Mouse (Mus musculus): Measurements from ENCODE around the gene Tns1. TPM values are rescaled to one million over a fixed set of nuclear protein-coding genes. Genes with fewer than 3 reads are reported as not detected.

The Tns1 gene
- total RNA-seq, 1 experiment from 2014 or later = 7.6 TPM

DNA sequence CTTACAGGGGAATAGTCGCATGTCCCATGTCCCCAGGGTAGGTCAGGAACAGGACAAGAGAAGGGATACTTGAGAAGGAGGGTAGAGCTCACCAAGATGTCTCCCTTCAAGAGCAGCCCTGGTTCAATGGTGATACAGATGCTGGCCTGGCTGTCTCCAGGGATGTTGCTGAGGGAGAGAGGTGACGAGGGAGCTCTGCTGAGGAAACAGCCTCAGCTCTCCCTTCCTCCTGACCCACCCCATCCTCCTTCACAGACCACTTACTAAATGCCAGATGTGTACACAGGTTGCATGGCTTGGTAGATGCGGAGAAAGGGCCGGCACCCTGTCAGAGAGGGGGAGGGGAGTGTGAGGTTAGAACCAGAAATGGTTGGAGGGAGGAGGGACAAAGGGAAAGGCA, 138.6 kb downstream of the Tns1 start:
- ATAC-seq (ENCODE audit: extremely low read depth, insufficient number of reproducible peaks, low FRiP score, poor library complexity, severe bottlenecking) = peak; percentile 28; the same call in 1 of the 2 replicates

DNA sequence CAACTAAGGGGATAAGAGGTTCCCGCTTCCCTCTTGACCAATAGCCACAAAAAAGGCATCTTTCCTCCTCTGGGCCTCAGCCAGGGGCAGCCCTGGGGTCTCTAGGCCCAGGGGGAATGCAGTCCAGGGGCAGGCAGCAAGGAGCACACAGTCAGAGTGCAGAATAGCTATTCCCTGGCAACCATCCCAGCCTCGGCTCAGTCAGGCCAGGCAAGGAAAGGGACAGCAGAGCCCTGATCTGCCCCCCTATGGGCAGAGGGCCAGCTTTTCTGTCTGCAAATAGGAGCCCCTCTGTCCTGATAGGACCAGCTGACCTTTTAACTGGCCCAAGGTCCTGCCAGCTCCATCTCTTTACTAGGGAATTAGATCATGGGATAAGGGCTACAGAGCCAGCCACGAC, 145.0 kb downstream of the Tns1 start:
- ATAC-seq (ENCODE audit: extremely low read depth, insufficient number of reproducible peaks, low FRiP score, poor library complexity, severe bottlenecking) = no peak

DNA sequence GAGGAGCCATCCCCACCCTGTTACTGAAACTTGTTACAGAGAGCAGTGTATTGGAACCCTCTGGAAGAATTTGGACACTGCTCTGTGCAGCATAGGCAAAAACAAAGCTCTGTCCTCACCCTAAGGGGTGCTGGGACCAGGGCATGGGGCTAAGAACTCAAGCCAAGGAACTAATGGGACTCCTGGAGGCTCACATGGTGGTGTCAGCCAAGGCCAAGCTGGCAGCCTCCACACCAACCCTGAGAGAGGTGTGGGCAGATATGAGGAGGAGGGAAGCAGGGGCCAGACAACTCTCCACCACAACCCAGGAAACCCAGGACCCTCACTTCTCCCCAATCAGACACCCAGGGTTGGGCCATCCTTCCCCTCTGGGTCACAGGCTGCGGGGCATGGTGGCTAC, 145.7 kb downstream of the Tns1 start:
- no peak for ATAC-seq (ENCODE audit: extremely low read depth, insufficient number of reproducible peaks, low FRiP score, poor library complexity, severe bottlenecking)

DNA sequence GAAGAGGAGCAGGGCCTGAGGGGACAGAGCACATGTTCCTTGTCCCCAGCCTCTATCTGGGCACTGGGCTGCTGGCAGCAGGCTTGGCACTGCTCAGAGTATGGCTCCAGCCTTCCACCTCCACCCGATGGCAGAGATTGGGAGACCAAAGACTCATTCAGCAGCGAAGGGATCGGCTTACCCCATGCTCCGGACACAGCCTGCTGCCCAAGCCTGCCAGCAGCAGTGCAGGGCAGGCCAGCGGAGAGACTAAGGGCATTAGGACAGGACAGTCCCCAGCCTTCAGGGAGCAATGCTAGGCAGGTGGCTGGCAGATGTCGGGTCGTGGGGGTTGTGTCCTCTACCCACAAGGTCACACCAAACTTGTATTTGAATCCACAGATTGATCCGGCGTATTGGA, 150.3 kb downstream of the Tns1 start:
- ATAC-seq (ENCODE audit: extremely low read depth, insufficient number of reproducible peaks, low FRiP score, poor library complexity, severe bottlenecking) = no peak

DNA sequence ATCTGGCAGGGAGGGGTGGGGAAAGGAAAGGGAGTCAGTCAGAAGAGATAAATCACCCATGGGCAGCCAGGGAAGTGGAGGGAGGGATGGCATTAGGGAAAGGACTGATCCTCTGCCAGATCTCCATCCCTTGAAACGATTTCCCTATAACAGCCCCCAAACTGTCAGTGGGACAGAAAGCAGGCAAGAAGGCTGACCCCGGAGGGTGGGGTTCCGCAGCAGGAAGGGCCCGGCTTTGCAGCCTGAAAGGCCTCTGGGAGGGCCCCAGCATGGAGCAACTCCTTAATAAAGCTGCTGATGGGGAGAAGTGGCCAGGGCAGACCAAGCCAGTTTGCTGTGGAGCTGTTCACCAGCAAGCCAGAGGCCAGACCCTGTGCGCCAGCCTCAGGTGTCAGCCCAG, 151.5 kb downstream of the Tns1 start:
- no peak for ATAC-seq (ENCODE audit: extremely low read depth, insufficient number of reproducible peaks, low FRiP score, poor library complexity, severe bottlenecking)

DNA sequence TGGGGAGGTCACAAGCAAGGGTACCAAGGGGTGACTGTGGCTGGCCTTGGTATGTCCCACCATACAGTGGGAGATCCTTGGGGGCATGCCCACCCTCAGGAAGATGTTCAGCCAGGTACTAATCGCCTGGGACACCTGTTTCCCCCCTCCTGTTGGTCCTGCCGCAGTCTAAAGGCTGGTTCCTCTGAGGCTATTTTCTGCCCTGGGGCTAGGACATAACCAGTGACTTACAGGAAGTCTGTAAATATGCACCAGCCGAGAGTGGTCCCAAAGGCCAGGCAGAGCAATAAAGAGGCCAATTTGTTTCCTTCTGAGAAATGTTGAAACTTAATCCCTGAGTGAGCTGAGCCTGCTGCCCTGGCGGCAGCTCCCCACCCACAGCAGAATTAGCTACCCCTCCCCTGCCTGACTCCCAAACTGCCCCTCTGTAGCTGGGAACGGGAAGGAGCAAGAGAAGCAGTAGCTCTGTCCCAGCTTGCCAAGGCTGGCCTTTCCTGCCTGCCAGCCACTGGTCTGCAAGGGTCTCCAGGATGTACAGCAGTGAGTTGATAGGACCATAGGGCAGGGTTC, 154.0 kb downstream of the Tns1 start:
- no peak for ATAC-seq (ENCODE audit: extremely low read depth, insufficient number of reproducible peaks, low FRiP score, poor library complexity, severe bottlenecking)

DNA sequence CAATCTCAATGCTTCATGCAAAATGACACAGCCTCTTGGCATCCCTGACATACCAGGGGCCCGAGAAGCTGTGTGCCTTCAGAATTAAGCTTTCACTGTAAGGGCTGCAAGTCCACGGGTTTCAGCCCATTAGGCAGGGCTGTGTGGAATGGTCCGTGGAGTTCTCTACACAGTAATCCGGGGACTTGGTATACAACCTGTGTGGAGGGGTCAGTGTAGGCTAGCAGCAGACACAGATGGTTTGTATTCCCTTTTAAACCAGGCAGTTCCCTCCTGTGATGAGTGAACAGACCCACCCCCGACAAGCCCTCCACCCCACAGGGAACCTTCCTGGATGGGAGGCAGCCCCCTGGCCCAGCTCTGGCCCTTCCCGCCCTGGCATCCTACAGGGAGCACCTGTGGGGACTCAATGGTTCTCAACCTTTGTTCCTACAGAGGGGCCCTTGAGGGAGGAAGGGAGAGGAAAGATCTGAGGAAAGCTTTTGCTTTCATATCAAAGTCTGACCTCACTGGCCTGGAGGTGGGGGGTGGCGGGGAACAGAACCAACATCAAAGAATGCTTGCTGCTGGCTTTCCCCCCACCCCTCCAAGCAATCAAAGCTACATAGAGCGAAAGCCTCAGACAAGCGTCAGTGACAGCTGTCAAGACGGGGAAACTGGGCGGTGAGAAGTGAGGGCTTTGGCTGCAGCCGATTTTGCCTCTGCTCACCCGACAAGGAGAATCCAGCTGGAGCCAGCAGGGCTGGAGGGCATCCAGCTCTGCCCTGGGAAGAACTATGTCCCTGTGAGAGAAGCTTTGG, 155.3 kb downstream of the Tns1 start:
- no peak for ATAC-seq (ENCODE audit: extremely low read depth, insufficient number of reproducible peaks, low FRiP score, poor library complexity, severe bottlenecking)

DNA sequence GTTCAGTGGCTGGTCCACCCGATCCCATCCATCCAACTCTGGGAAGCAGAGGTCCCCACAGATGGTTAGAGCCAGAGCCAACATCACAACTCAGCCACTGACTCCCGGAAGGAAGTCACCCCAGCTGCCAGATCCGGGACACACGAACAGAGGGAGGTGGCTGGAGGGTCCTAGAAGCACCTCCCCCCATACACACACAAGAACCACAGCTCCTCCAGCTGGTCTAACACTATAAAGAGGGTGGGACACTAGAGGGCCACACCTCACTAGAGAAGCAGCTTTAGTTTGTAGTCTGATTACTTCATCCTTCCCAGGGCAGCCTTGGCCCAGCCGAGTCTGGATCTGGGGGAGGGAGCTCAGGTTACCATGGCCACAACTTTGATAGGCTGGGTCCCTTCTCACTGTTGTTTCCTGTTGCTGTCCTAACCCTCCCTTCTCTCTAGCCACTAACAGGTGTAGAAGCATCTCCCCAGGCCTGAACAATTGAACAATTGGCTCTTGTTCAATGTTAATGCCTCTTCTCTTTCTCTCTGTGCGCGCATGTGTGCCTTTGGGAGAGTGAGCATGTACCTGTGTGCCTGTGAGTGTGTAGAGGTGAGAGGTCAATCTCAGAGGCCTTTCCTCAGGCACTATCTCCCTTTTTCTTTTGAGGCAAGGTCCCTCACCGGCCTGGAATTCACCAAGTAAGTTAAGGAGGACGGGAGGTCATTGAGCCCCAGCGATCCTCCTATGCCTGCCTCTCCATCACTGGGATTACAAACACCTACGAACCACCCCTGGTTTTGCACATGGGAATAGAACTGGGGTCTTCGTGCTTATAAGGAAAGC, 157.6 kb downstream of the Tns1 start:
- no peak for ATAC-seq (ENCODE audit: extremely low read depth, insufficient number of reproducible peaks, low FRiP score, poor library complexity, severe bottlenecking)

DNA sequence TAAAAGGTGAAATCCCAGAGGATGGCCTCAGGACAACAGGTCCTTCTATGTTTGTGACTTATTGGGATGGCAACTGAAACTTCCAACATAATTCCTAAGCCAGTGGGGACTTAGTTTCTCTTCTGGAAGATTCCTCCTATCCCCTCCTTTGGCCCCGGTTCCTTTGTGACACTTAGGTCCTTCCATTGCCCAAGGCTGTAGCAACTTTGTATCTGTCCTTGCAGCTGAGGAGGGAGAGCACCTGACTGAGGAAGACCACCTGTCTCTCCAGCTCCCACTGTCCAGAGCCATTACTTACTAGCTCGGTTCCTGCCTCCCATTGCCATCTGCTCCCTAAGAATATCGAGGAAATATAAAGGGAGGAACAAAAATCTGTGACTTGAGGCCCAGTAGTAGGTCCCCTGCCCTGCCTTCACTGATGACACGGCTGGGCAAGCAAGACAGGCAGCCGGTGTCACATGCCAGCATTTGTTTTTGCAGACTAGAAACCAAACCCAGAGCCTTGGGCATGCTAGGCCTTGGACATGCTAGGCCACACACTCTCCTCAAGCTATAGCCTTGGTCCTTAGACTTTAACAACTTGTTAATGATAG, 160.0 kb downstream of the Tns1 start:
- ATAC-seq (ENCODE audit: extremely low read depth, insufficient number of reproducible peaks, low FRiP score, poor library complexity, severe bottlenecking) = no peak

DNA sequence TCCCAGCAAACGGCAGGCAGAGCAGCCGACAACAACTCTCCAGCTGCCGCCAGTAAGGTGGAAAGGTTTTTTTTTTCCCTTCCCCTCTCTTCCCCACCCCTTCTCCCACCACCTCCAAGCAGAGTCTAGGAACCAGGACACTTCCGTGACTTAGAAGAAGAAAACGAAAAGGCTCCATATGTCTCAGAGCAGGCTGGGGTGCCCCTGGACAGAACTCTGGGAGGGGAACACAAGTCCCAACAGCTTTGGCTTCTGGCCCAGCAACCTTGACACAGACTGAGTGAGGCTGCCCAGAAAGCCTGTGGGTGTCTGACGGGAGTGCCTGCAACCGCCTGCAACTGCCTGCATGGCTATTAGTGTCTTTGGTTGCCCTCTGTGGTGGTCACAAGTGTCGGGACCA, 160.6 kb downstream of the Tns1 start:
- no peak for ATAC-seq (ENCODE audit: extremely low read depth, insufficient number of reproducible peaks, low FRiP score, poor library complexity, severe bottlenecking)

DNA sequence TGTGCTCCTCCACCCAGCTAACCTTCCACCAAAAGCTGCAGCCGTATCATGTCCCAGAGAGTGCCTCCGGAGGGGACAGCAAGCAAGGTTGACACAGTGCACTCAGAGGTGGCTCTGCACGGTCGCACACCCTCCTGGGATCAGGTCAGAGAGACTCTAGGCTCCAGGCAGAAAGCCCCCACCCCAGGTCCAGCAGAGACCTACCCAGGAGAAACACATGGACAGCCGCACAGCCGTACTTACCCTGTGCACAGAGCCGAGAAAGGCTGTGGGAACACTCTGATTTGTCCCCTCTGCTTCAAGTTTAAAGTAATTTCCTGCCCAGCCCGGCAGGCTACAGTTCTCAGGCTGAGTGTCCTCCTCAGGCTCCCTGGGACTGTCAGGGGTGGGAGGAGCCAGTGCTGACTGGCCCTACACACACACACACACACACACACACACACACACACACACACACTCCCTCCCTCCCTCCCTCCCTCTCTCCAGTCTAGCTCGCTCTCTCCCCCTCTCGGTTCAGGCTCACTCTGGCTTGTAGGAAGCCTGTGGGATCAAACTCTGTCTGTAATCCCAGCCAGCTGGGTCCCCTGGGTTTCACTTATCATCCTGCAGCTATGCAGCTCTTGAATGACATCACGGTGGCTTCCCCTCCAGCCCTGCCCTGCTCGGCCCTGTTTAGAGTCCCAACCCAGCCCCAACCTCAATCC, 161.4 kb downstream of the Tns1 start:
- no peak for ATAC-seq (ENCODE audit: extremely low read depth, insufficient number of reproducible peaks, low FRiP score, poor library complexity, severe bottlenecking)

DNA sequence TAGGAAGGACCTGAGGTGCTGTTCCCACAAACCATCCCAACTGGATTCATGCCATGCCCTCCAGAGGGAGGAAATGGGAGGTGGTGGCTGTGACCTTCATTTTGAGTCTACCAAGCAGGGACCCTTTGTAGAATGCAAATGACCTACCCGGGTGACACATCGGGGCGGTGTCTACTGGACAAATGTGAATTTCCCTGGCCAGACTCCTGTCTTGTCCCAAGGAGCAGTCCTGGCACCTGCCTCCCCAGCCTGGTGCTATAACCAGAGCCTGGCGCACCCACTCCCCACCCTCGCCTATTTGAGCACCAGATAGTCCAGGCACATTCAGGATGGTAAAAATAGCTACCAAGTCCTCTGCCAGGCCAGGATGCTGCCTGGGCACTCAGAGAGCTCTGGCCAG, 162.2 kb downstream of the Tns1 start:
- no peak for ATAC-seq (ENCODE audit: extremely low read depth, insufficient number of reproducible peaks, low FRiP score, poor library complexity, severe bottlenecking)

DNA sequence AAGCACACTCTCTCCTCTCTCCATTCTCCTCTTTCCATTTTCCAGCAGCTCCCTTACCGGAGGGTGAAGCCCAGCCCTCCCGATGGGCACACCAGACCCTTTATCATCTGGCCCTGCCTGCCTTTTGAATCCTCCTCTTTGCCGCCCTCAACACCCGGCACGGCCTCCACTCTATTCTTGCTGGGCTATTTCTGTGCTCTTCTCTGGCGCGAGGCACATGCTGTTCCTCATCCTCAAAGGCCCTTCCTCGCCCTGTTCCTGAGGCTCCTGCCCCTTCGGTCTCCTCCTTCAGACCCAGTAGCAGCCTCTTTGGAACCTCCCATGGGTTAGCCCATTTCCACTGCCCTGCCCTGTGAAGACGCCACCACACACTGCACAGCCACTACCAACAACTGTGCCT, 164.5 kb downstream of the Tns1 start:
- no peak for ATAC-seq (ENCODE audit: extremely low read depth, insufficient number of reproducible peaks, low FRiP score, poor library complexity, severe bottlenecking)

DNA sequence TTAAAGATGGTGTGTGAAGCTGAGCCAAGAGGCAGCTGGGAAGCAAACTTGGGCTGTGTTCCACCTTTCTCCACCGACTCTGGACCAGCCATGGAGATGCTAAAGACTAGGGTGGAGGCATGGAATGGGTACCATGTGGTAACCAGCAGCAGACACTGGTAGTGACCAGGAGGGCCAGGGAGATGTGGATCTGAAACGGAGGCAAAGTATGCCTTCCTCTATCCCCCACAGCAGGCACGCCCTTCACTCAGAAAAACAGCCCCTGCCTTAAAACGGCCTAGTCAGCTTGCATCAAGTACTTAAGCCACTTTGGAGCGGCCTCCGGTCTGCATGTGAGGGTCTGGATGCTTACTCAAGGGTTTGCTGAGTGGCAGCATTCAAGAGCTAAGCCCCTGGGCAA, 164.9 kb downstream of the Tns1 start:
- no peak for ATAC-seq (ENCODE audit: extremely low read depth, insufficient number of reproducible peaks, low FRiP score, poor library complexity, severe bottlenecking)

DNA sequence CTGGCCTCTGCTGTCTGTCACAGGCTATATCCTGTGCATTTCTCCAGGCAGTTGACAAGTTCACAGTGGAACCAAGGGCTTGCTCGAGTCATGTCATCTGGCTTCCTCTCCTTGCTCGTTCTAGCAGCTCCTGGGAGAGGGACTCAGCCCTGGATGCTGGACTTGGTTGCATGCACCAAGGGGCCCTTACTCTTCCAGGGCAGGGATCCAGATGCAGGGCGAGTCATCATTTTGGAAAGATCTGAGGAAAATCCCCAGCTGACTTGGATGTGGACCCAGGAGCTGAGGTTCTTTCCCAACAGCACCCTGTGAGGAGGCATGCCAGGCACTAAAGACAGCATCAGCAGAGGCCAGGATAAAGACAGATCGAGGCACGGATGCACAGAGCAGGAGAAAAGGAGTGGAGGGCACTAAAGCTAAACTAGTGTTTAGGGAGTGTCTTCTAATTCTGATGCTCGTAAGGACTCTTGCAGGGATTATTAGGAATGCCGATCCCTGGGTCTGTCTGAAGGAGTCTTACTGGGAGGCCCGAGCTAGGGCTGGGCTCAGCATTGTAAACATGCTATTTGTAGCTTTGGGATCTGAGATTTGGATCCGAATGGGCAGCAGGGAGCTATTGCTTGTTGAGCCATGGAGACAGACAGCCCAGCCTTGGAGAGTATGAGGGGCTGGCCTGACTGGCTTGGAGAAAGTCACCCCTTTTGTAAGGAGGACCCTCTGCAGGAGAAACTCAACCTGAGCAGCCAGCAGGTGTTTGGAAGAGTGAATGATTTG, 165.9 kb downstream of the Tns1 start:
- ATAC-seq (ENCODE audit: extremely low read depth, insufficient number of reproducible peaks, low FRiP score, poor library complexity, severe bottlenecking) = no peak

DNA sequence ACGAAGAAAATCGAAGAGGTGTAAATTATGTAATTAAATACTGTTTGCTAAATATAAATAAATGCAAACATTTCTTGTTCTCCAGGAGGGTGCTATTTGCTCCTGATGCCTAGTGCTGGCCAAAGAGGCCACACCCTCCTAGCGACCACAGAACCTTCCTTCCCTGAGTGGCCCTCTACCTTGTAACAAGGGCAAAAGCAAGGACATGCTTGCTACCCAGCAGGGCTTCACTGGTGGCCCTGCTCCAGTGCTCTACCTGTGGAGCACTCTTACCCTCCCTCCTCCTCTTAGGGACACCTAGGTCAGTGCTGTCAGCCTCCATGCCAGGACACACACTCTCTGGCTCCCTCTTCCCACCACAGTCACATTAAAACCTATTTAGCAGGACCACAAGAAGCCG, 166.8 kb downstream of the Tns1 start:
- no peak for ATAC-seq (ENCODE audit: extremely low read depth, insufficient number of reproducible peaks, low FRiP score, poor library complexity, severe bottlenecking)

DNA sequence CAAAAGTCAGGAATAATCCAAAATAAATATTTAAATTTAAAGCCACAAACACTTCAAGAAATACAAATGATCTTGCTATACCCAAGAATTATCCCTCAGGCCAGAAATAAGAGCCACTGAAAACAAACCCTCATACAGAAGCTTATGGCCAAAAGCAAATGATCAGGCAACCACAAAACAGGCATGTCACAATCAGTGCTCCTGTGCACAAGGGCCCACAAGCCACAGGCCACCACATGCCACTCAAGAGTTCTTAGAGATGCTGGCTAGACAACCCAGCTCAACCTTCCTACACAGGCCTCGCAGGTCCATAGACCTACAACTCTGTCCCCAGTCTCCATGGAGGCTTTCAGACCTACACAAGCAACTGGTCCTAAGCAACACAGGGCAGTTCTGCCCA, 167.9 kb downstream of the Tns1 start:
- ATAC-seq (ENCODE audit: extremely low read depth, insufficient number of reproducible peaks, low FRiP score, poor library complexity, severe bottlenecking) = no peak

DNA sequence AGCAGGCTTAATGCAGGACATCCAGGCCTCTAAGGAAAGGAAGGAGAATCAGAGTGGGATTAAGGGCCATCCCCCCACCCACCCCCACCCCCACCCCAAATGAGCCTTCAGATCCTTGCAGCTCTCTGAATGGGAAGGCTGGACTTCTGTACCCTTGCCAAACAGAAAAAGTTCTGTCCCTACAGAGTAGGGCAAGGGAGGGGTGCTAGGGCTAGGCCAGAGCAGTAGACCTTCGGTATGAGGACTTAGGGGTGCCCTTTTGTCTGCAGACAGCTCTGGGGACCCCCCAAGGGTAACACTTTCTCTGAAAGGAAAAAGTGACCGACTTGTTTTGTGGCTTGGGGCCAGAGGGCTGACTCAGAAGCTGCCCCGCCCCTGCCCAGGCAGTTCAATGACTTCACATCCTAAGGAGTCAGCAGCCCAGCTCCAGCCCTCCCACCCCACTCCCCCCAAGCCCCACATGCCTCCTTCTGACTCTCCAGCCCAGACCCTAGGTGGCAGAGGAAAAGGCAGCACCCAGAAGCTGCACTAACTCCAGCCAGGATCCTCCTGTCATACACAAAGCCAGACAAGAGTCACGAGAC, 168.9 kb downstream of the Tns1 start:
- ATAC-seq (ENCODE audit: extremely low read depth, insufficient number of reproducible peaks, low FRiP score, poor library complexity, severe bottlenecking) = no peak
